Mouse (Mus musculus): Measurements from ENCODE around the gene Rcan3. TPM values are rescaled to one million over a fixed set of nuclear protein-coding genes. Genes with fewer than 3 reads are reported as not detected.

The Rcan3 gene
- polyA plus RNA-seq, 1 experiment from 2014 or later = 6.7 TPM

DNA sequence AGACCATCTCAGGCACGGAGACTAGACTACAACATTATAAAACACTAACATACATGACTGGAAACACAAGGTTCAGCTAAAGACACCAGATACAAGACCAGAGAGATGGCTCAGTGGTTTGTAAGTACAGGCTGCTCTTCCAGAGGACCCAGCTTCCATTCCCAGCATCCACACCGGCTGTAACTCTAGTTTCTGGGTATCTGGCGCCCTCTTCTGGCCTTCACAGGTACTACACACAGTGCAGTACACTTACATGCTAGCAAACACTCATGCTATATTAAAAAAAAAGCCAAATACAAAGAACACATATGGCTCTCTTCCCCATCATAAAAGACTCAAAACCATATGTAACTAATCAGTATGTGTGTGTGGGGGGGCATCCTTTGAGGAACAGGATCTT lies 58.2 kb downstream of the Rcan3 start:
- H3K9me3 ChIP-seq (replicated peaks) = no peaks in the 10 kb centered on the region
- H3K36me3 ChIP-seq = no peaks in the 10 kb centered on the region
- no peaks in the 10 kb centered on the region for H3K27me3 ChIP-seq (ENCODE audit: low read depth, poor library complexity, severe bottlenecking)
- H3K4me3 ChIP-seq = no peak overlapping the region
- 59% methylated on average over 3 of the region's 3 CpGs for WGBS
- no peak for DNase-seq (ENCODE audit: low spot score)
- no peak overlapping the region for H3K27ac ChIP-seq
- peaks cover 1% of the 10 kb centered on the region for H3K4me1 ChIP-seq

DNA sequence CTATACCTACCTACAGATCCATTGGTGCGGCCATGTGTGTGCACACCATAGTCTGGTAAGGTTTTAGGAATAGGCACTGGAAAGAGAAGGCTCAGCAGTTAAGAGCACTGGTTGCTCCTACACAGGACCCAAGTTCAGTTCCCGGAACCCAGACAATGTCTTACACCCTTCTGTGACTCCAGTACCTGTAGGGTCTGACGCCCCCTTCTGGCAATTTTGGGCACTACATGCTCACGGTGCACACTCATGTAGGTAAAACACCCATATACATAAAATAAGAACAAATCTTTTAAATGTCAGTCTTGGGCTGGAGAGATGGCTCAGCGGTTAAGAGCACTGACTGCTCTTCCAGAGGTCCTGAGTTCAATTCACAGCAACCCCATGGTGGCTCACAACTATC lies 60.4 kb downstream of the Rcan3 start:
- H3K36me3 ChIP-seq = no peaks in the 10 kb centered on the region
- no peak overlapping the region for H3K27ac ChIP-seq
- no peak overlapping the region for H3K4me3 ChIP-seq
- H3K4me1 ChIP-seq = peaks cover 9% of the 10 kb centered on the region
- no peak for DNase-seq (ENCODE audit: low spot score)
- no peaks in the 10 kb centered on the region for H3K27me3 ChIP-seq (ENCODE audit: low read depth, poor library complexity, severe bottlenecking)
- H3K9me3 ChIP-seq (replicated peaks) = no peaks in the 10 kb centered on the region
- WGBS = 85% methylated on average over 5 of the region's 5 CpGs

DNA sequence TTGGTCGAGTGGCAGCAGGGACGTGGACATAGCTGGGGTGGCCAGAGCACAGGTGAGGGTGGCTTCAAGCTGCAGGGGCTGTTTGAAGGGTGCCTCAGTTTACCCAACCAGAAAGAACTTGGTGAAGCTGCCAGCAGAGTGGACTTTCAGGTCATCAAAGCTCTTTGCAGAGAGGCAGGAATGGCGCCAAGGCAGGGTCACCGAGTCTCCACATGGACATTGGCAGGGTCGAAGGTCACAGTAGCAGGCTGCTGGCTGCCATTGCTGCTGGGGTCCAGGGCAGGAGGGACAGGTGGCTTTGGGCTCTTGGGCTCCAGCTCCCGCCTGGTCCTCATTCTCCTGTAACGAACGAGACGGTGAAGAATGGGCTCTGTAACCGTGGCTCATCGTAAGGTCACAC lies 63.3 kb downstream of the Rcan3 start:
- H3K4me3 ChIP-seq = no peak overlapping the region
- no peaks in the 10 kb centered on the region for H3K27me3 ChIP-seq (ENCODE audit: low read depth, poor library complexity, severe bottlenecking)
- no peak for DNase-seq (ENCODE audit: low spot score)
- H3K27ac ChIP-seq = no peak overlapping the region
- peaks cover 9% of the 10 kb centered on the region for H3K4me1 ChIP-seq
- WGBS = 66% methylated on average over 11 of the region's 11 CpGs
- no peaks in the 10 kb centered on the region for H3K36me3 ChIP-seq
- no peaks in the 10 kb centered on the region for H3K9me3 ChIP-seq (replicated peaks)

DNA sequence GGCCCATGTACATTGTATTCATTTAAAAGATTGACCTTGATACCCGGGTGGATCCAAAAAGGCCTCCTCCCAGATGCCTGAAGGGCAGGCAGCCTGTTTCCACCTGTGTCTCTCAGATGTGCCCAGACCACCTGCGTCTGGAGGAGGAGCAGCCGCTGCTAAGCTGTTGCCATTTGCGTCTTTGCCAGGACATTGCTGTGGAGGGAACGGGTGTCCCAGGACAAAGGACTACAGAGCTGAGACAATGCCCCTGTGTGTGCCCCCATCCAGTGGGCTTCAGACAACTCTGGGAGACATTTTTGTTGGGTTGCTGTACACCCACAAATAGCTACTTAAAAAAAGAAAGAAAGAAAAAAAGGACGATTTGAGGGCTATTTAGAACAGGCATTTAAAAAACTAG lies 70.8 kb downstream of the Rcan3 start:
- H3K9me3 ChIP-seq (replicated peaks) = no peaks in the 10 kb centered on the region
- no peaks in the 10 kb centered on the region for H3K36me3 ChIP-seq
- H3K4me1 ChIP-seq = no peaks in the 10 kb centered on the region
- H3K4me3 ChIP-seq = no peak overlapping the region
- DNase-seq (ENCODE audit: low spot score) = no peak
- WGBS = 45% methylated on average over 6 of the region's 6 CpGs
- no peaks in the 10 kb centered on the region for H3K27me3 ChIP-seq (ENCODE audit: low read depth, poor library complexity, severe bottlenecking)
- H3K27ac ChIP-seq = no peak overlapping the region

MicroRNA genes within 50 kb of the gene (microRNA counts, 519-probe panel; counts per million panel counts)
- microRNA mmu-miR-700 = 684 counts per million, percentile 72 among the panel's probes with 10 or more counts

Small RNAs within 50 kb of the gene (microRNA-seq; reads per million reads assigned to microRNA genes)
- gene Mir700 = 153 reads per million, percentile 54 among the genes with 10 or more reads in this experiment

Other genes with a start within 250 kb of the Rcan3 start
- 208 and 220 TPM in 2 replicates for gene Clic4, start 161.0 kb downstream of the Rcan3 start, polyA plus RNA-seq (2016; fragmentation: Nextera tagmentation; extraction: Ambion mirVana)
- gene Srrm1, start 80.5 kb downstream of the Rcan3 start, polyA plus RNA-seq (2016; fragmentation: Nextera tagmentation; extraction: Ambion mirVana) = 233 TPM in 2 replicates
- 0.35 TPM in 1 of 2 replicates, not detected in the other for gene Ncmap, start 35.6 kb downstream of the Rcan3 start, polyA plus RNA-seq (2016; fragmentation: Nextera tagmentation; extraction: Ambion mirVana)
- 0.11 TPM in 1 of 2 replicates, not detected in the other for gene Stpg1, start 60.9 kb upstream of the Rcan3 start, polyA plus RNA-seq (2016; fragmentation: Nextera tagmentation; extraction: Ambion mirVana)
- 1.7 and 2.2 TPM in 2 replicates for gene Nipal3, start 61.2 kb upstream of the Rcan3 start, polyA plus RNA-seq (2016; fragmentation: Nextera tagmentation; extraction: Ambion mirVana)
- 7.5 and 11.0 TPM in 2 replicates for gene Grhl3, start 139.8 kb upstream of the Rcan3 start, polyA plus RNA-seq (2016; fragmentation: Nextera tagmentation; extraction: Ambion mirVana)

All from limb, embryonic 10.5 days (tissue).